Mouse (Mus musculus): ENCODE measurements around the gene Wscd1. TPM values are rescaled to one million over a fixed set of nuclear protein-coding genes. Genes with fewer than 3 reads are reported as not detected.

The Wscd1 gene
- total RNA-seq, 1 experiment = 5.8 TPM

DNA sequence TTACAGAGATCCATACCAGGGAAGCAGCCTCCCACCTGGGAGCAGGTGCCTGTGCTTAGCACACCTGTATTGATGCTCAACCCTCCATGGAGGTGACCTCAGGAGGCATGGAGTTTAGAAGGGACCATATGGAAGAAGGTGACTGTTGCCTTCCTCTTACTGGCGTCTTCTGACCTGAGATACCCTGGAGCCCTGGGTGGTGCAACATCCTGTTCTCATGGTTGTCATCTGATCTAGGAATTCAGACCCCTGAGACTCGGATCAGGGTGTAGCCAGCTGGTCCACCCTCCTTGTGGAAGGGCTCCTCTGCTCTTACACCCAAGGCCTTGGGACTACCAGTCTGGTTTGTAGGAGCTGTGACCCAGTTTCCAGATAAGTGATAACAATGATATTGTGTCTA, 15.0 kb downstream of the Wscd1 start:
- Histone ChIP-seq H3K4me3 (ENCODE audit: insufficient read depth in 1 of 2, low read depth in 1 of 2, low read length in 2 of 2, poor library complexity in 1 of 2, severe bottlenecking in 1 of 2) (no peak overlapping the region), H3K36me3 (ENCODE audit: control insufficient read depth, insufficient read depth, low read length, poor library complexity, severe bottlenecking) (no peaks in the 10 kb centered on the region), H3K9ac (ENCODE audit: insufficient read depth, low read depth, low read length, poor library complexity, severe bottlenecking) (no peak overlapping the region), H3K27ac (ENCODE audit: insufficient read depth, low read depth, low read length, poor library complexity, severe bottlenecking) (no peak overlapping the region), H3K4me1 (ENCODE audit: control insufficient read depth in 2 of 2, insufficient read depth in 2 of 2, low read length in 2 of 2, poor library complexity in 1 of 2) (peaks cover 8 to 25% of the 10 kb centered on the region in 2 experiments), H3K9me3 (ENCODE audit: control insufficient read depth, insufficient read depth, low read depth, low read length) (no peaks in the 10 kb centered on the region)
- no peak for DNase-seq (ENCODE audit: low read depth, low spot score)
- TF ChIP-seq HCFC1 (IDR thresholded peaks at IDR 0.05; ENCODE audit: borderline replicate concordance, insufficient read depth, low read length) (no peak), CHD2 (IDR thresholded peaks at IDR 0.05; ENCODE audit: low read depth, low read length) (no peak), ZNF384 (IDR thresholded peaks at IDR 0.05; ENCODE audit: low read depth, low read length) (no peak), ZC3H11A (IDR thresholded peaks at IDR 0.05; ENCODE audit: borderline replicate concordance, low read depth, low read length) (no peak), MAFK (IDR thresholded peaks at IDR 0.05; ENCODE audit: insufficient read depth, low read depth, low read length) (no peak)
- in situ Hi-C loops (cut with MboI; ENCODE audit: low sequenced_read_pairs in 2 of 2, unreplicated experiment in 2 of 2) = no loop called here

DNA sequence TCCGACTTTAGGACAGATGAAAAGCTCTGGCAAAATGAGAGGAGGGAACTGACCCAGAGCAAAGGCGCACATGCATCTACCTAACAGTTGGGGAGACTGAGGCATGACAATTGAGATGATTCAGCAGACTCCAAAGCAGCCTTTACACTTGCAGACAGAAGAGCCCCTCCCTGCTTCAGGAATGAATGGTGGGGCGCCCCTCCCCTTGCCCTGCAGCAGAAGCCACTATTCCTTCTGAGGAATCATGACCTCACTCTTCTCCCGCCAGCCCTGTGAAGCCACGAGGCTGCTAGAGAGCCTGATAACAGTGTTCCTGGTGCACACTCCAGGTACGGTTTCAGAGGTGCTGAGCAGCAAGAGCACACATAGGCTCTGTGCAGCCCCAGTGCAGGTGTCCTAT, 15.6 kb downstream of the Wscd1 start:
- Histone ChIP-seq H3K9ac (ENCODE audit: insufficient read depth, low read depth, low read length, poor library complexity, severe bottlenecking) (no peak overlapping the region), H3K9me3 (ENCODE audit: control insufficient read depth, insufficient read depth, low read depth, low read length) (no peaks in the 10 kb centered on the region), H3K4me3 (ENCODE audit: insufficient read depth in 1 of 2, low read depth in 1 of 2, low read length in 2 of 2, poor library complexity in 1 of 2, severe bottlenecking in 1 of 2) (no peak overlapping the region), H3K27ac (ENCODE audit: insufficient read depth, low read depth, low read length, poor library complexity, severe bottlenecking) (no peak overlapping the region), H3K36me3 (ENCODE audit: control insufficient read depth, insufficient read depth, low read length, poor library complexity, severe bottlenecking) (no peaks in the 10 kb centered on the region), H3K4me1 (ENCODE audit: control insufficient read depth in 2 of 2, insufficient read depth in 2 of 2, low read length in 2 of 2, poor library complexity in 1 of 2) (peaks cover 8 to 26% of the 10 kb centered on the region in 2 experiments)
- in situ Hi-C loops (cut with MboI; ENCODE audit: low sequenced_read_pairs in 2 of 2, unreplicated experiment in 2 of 2) = no loop called here
- TF ChIP-seq MAFK (IDR thresholded peaks at IDR 0.05; ENCODE audit: insufficient read depth, low read depth, low read length) = no peak
- TF ChIP-seq CHD2 (IDR thresholded peaks at IDR 0.05; ENCODE audit: low read depth, low read length) = no peak
- no peak for TF ChIP-seq HCFC1 (IDR thresholded peaks at IDR 0.05; ENCODE audit: borderline replicate concordance, insufficient read depth, low read length)
- no peak for TF ChIP-seq ZC3H11A (IDR thresholded peaks at IDR 0.05; ENCODE audit: borderline replicate concordance, low read depth, low read length)
- no peak for DNase-seq (ENCODE audit: low read depth, low spot score)

DNA sequence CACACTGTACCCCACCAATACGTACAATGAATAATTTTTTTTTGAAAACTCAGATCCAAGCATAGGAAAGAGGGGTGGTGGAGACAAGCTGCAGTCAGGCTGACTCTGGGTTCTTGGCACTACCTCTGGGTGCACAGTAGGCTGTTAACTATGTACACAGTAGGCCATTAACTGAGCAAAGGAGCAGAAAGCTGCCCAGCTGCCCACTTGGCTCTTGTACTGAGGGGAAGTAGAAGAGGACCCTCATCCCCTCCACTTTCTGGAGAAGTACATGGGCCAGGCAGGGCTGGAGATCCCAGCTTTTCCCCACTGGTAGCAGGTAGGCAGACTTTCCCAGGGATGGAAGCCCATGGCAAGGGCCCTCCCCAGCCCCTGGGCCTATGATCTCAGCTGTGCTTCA, 16.7 kb downstream of the Wscd1 start:
- Histone ChIP-seq H3K36me3 (ENCODE audit: control insufficient read depth, insufficient read depth, low read length, poor library complexity, severe bottlenecking) (no peaks in the 10 kb centered on the region), H3K4me3 (ENCODE audit: insufficient read depth in 1 of 2, low read depth in 1 of 2, low read length in 2 of 2, poor library complexity in 1 of 2, severe bottlenecking in 1 of 2) (no peak overlapping the region), H3K9me3 (ENCODE audit: control insufficient read depth, insufficient read depth, low read depth, low read length) (no peaks in the 10 kb centered on the region), H3K27ac (ENCODE audit: insufficient read depth, low read depth, low read length, poor library complexity, severe bottlenecking) (no peak overlapping the region), H3K9ac (ENCODE audit: insufficient read depth, low read depth, low read length, poor library complexity, severe bottlenecking) (no peak overlapping the region), H3K4me1 (ENCODE audit: control insufficient read depth in 2 of 2, insufficient read depth in 2 of 2, low read length in 2 of 2, poor library complexity in 1 of 2) (peaks cover 8 to 26% of the 10 kb centered on the region in 2 experiments)
- TF ChIP-seq ZC3H11A (IDR thresholded peaks at IDR 0.05; ENCODE audit: borderline replicate concordance, low read depth, low read length) (no peak), ZNF384 (IDR thresholded peaks at IDR 0.05; ENCODE audit: low read depth, low read length) (no peak), CHD2 (IDR thresholded peaks at IDR 0.05; ENCODE audit: low read depth, low read length) (no peak)
- in situ Hi-C loops (cut with MboI; ENCODE audit: low sequenced_read_pairs in 2 of 2, unreplicated experiment in 2 of 2) = no loop called here
- DNase-seq (ENCODE audit: low read depth, low spot score) = no peak

DNA sequence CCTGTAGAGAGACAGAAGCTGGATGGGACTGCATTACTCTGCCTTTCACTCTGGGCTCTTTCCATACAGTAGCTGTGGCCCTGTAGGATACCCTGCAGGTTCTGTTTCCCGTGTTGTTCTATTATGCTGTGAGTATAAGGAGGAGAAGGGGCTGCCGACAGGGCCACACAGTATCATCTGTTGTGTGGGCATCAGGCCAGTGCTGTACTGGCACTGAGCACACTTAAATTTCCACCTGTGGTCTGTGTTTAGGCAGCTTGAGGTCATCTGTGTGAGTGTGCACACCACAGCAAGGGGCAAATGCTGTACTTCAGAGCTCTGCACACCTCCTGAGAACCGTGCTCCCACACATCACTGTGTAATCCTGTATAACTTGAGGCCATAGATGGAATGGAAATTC, 18.0 kb downstream of the Wscd1 start:
- TF ChIP-seq CHD2 (IDR thresholded peaks at IDR 0.05; ENCODE audit: low read depth, low read length) (no peak), ZC3H11A (IDR thresholded peaks at IDR 0.05; ENCODE audit: borderline replicate concordance, low read depth, low read length) (no peak), ZNF384 (IDR thresholded peaks at IDR 0.05; ENCODE audit: low read depth, low read length) (no peak), MAFK (IDR thresholded peaks at IDR 0.05; ENCODE audit: insufficient read depth, low read depth, low read length) (no peak), HCFC1 (IDR thresholded peaks at IDR 0.05; ENCODE audit: borderline replicate concordance, insufficient read depth, low read length) (no peak)
- peaks cover 11 to 31% of the 10 kb centered on the region in 2 experiments for H3K4me1 ChIP-seq (ENCODE audit: control insufficient read depth in 2 of 2, insufficient read depth in 2 of 2, low read length in 2 of 2, poor library complexity in 1 of 2)
- no peaks in the 10 kb centered on the region for H3K36me3 ChIP-seq (ENCODE audit: control insufficient read depth, insufficient read depth, low read length, poor library complexity, severe bottlenecking)

DNA sequence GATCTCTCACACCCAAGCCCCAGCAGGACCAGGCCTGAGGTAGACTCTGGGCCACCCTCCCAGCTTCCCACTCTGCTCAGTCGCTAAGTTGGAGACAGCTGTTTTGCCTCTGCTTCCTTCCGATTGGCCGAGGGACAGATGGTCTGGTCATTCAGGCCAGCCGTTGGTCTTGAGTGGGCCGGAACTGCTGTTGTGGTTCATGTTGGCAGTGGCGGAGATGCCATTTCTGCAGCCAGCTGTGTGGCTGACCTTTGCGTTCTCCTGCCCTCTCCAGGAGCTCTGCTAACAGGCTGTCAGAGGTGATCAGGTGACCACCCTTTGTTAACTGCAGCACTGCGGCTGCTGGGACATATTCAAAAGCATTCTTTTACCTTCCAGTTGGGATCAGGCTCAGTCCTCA, 20.0 kb downstream of the Wscd1 start:
- in situ Hi-C loops (cut with MboI; ENCODE audit: low sequenced_read_pairs in 2 of 2, unreplicated experiment in 2 of 2) = no loop called here
- no peak for DNase-seq (ENCODE audit: low read depth, low spot score)
- Histone ChIP-seq H3K9ac (ENCODE audit: insufficient read depth, low read depth, low read length, poor library complexity, severe bottlenecking) (no peak overlapping the region), H3K36me3 (ENCODE audit: control insufficient read depth, insufficient read depth, low read length, poor library complexity, severe bottlenecking) (no peaks in the 10 kb centered on the region), H3K4me3 (ENCODE audit: insufficient read depth in 1 of 2, low read depth in 1 of 2, low read length in 2 of 2, poor library complexity in 1 of 2, severe bottlenecking in 1 of 2) (no peak overlapping the region), H3K27ac (ENCODE audit: insufficient read depth, low read depth, low read length, poor library complexity, severe bottlenecking) (no peak overlapping the region), H3K4me1 (ENCODE audit: control insufficient read depth in 2 of 2, insufficient read depth in 2 of 2, low read length in 2 of 2, poor library complexity in 1 of 2) (peaks cover 14 to 31% of the 10 kb centered on the region in 2 experiments; a peak in 3 of 4 replicates), H3K9me3 (ENCODE audit: control insufficient read depth, insufficient read depth, low read depth, low read length) (no peaks in the 10 kb centered on the region)
- TF ChIP-seq MAFK (IDR thresholded peaks at IDR 0.05; ENCODE audit: insufficient read depth, low read depth, low read length) (no peak), HCFC1 (IDR thresholded peaks at IDR 0.05; ENCODE audit: borderline replicate concordance, insufficient read depth, low read length) (no peak), ZNF384 (IDR thresholded peaks at IDR 0.05; ENCODE audit: low read depth, low read length) (no peak), CHD2 (IDR thresholded peaks at IDR 0.05; ENCODE audit: low read depth, low read length) (no peak), ZC3H11A (IDR thresholded peaks at IDR 0.05; ENCODE audit: borderline replicate concordance, low read depth, low read length) (no peak)

More for the DNA sequence above, 18.0 kb downstream of the Wscd1 start:
- Histone ChIP-seq H3K9ac (ENCODE audit: insufficient read depth, low read depth, low read length, poor library complexity, severe bottlenecking) (no peak overlapping the region), H3K9me3 (ENCODE audit: control insufficient read depth, insufficient read depth, low read depth, low read length) (no peaks in the 10 kb centered on the region), H3K4me3 (ENCODE audit: insufficient read depth in 1 of 2, low read depth in 1 of 2, low read length in 2 of 2, poor library complexity in 1 of 2, severe bottlenecking in 1 of 2) (no peak overlapping the region), H3K27ac (ENCODE audit: insufficient read depth, low read depth, low read length, poor library complexity, severe bottlenecking) (no peak overlapping the region)
- no peak for DNase-seq (ENCODE audit: low read depth, low spot score)
- in situ Hi-C loops (cut with MboI; ENCODE audit: low sequenced_read_pairs in 2 of 2, unreplicated experiment in 2 of 2) = no loop called here
